Mouse (Mus musculus) lung, embryonic 16.5 days (tissue): ENCODE measurements around the gene Cntn5. TPM values are rescaled to one million over a fixed set of nuclear protein-coding genes. Genes with fewer than 3 reads are reported as not detected.

Experiments
- ATAC-seq: fragments of 200-750 bp; cut with Nextera tagmentation; 2 replicates; pipeline ENCODE4 v1.8.0; 2017; ENCODE audit warnings: low read depth, mild to moderate bottlenecking, moderate library complexity
- H3K27ac ChIP-seq: fragments of 300-500 bp; sonication (generic); 2 replicates; pipeline ENCODE4 v1.5.1; 2014; ENCODE audit warnings: mild to moderate bottlenecking, control low read depth, low read length
- H3K27me3 ChIP-seq: fragments of 300-500 bp; sonication (generic); 2 replicates; pipeline ENCODE4 v1.6.1; 2014; ENCODE audit warnings: low read depth, low read length, mixed read lengths; ENCODE audit not compliant: control insufficient read depth, insufficient read depth
- H3K36me3 ChIP-seq: fragments of 300-500 bp; sonication (generic); 2 replicates; pipeline ENCODE4 v1.6.1; 2014; ENCODE audit warnings: low read length; ENCODE audit not compliant: control insufficient read depth, insufficient read depth
- H3K4me1 ChIP-seq: fragments of 300-500 bp; sonication (generic); replicated peaks from 2 replicates; pipeline ENCODE4 v1.6.1; 2014; ENCODE audit warnings: low read length, mixed read lengths; ENCODE audit not compliant: control insufficient read depth, insufficient read depth
- H3K4me2 ChIP-seq: fragments of 300-500 bp; sonication (generic); 2 replicates; pipeline ENCODE4 v1.6.1; 2014; ENCODE audit warnings: low read depth, low read length, control low read depth
- H3K4me3 ChIP-seq: fragments of 300-500 bp; sonication (generic); 2 replicates; pipeline ENCODE4 v1.5.1; 2014; ENCODE audit warnings: mild to moderate bottlenecking, low read length, control low read depth
- H3K9ac ChIP-seq: fragments of 300-500 bp; sonication (generic); 2 replicates; pipeline ENCODE4 v1.6.1; 2014; ENCODE audit warnings: low read length, control low read depth
- H3K9me3 ChIP-seq: fragments of 300-500 bp; sonication (generic); 2 replicates; pipeline ENCODE4 v1.6.1; 2016; ENCODE audit warnings: low read length; ENCODE audit not compliant: control insufficient read depth
- WGBS: fragments of 180-500 bp; shearing (Covaris S2); extraction: QIAGEN DNeasy Blood & Tissue Kit; methylation state at CpG from one replicate; pipeline ENCODE4 v1.1.7; 2014; 5-methylcytosine and 5-hydroxymethylcytosine counted together
- polyA plus RNA-seq: library from polyadenylated mRNA; unstranded; fragments of >200 nt; fragmentation: Nextera tagmentation; extraction: Ambion mirVana; gene quantifications from 2 replicates; pipeline ENCODE4 v1.2.1, GENCODE M21; 2015

Cntn5 gene
- polyA plus RNA-seq, 1 experiment from 2014 or later = 0.69 TPM

DNA sequence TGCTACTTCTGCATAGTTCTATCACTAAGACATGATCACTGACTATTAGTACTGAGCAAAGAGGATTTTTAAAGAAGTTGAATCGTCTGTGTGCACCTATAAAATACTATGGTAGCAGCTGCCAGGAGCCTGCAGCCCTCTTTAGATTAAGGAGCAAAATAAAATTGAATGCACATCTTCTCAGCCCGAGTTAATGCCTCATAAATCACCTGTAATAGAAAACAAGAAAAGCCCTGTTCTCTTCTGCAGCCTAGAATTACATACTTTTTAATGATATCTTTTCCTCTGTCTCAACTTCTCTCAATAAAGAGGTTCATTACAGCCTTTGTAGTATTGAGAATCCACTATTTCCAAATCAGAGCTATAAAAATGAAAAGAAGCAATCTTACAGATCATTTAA lies 109.5 kb downstream of the Cntn5 start:
- Histone ChIP-seq H3K9ac (no peak overlapping the region), H3K4me3 (no peak overlapping the region), H3K4me1 (no peaks in the 10 kb centered on the region), H3K27ac (no peak overlapping the region), H3K4me2 (no peak overlapping the region), H3K36me3 (no peaks in the 10 kb centered on the region), H3K27me3 (no peaks in the 10 kb centered on the region), H3K9me3 (no peaks in the 10 kb centered on the region; the same call in 1 of the 2 replicates)
- no peak for ATAC-seq
- 45% methylated on average over 2 of the region's 2 CpGs for WGBS

GRCm38 (mm10) chr9:10731878-10732277 lies 172.7 kb downstream of the Cntn5 start:
- Histone ChIP-seq H3K4me1 (no peaks in the 10 kb centered on the region), H3K9me3 (no peaks in the 10 kb centered on the region), H3K4me3 (no peak overlapping the region), H3K4me2 (no peak overlapping the region), H3K9ac (no peak overlapping the region), H3K27me3 (no peaks in the 10 kb centered on the region), H3K27ac (no peak overlapping the region), H3K36me3 (no peaks in the 10 kb centered on the region)
- WGBS = 78% methylated on average over 2 of the region's 2 CpGs
- no peak for ATAC-seq

- 63% methylated on average over 2 of the region's 2 CpGs for WGBS
Measured at GRCm38 (mm10) chr9:10724191-10724590, 180.4 kb downstream of the Cntn5 start.

DNA sequence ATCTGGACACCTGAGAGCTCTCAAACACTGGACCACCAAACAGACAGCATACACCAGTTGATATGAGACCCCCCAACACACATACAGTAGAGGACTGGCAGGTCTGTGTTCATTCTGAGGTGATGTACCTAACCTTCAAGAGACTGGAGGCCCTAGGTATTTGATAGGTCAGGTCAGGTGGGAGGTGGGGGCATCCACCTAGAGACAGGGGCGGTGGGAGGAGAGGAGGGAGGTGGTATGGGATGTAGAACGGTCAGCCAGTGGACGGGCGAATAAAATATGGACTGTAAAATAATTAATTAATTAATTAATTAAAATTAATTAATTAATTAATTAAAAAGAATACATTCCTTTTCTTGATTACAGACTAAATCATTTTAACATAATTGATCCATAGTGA lies 182.5 kb downstream of the Cntn5 start:
- Histone ChIP-seq H3K27me3 (no peaks in the 10 kb centered on the region), H3K9ac (no peak overlapping the region), H3K27ac (no peak overlapping the region), H3K4me3 (no peak overlapping the region), H3K9me3 (no peaks in the 10 kb centered on the region), H3K4me1 (no peaks in the 10 kb centered on the region), H3K36me3 (no peaks in the 10 kb centered on the region), H3K4me2 (no peak overlapping the region)
- 85% methylated on average over 4 of the region's 4 CpGs for WGBS
- no peak for ATAC-seq

More at GRCm38 (mm10) chr9:10724191-10724590, 180.4 kb downstream of the Cntn5 start:
- H3K4me1 ChIP-seq = no peaks in the 10 kb centered on the region
- H3K9ac ChIP-seq = no peak overlapping the region
- H3K36me3 ChIP-seq = no peaks in the 10 kb centered on the region
- no peak overlapping the region for H3K4me2 ChIP-seq
- no peak overlapping the region for H3K27ac ChIP-seq
- no peaks in the 10 kb centered on the region for H3K27me3 ChIP-seq
- H3K4me3 ChIP-seq = no peak overlapping the region
- no peaks in the 10 kb centered on the region for H3K9me3 ChIP-seq
- ATAC-seq = no peak

DNA sequence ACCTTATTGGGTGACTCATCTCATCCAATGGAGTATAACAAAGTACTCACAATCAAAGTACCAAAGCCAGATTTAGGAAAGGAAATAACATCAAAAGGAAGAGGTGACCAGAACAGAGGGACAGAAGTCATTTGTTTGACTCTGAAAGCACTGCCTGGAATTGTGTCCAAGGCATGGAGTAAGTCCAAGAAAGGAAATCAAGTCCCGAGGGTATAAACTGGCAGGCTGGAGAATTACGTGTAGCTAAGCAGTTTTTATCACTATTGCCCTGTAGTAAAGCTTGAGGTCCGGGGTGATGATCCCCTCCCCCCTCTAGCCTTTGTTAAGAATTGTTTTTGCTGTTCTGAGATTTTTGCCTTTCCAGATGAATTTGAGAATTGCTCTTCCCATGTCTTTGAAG lies 185.6 kb downstream of the Cntn5 start:
- no peak overlapping the region for H3K27ac ChIP-seq
- no peaks in the 10 kb centered on the region for H3K4me1 ChIP-seq
- H3K36me3 ChIP-seq = no peaks in the 10 kb centered on the region
- no peak for ATAC-seq
- H3K27me3 ChIP-seq = no peaks in the 10 kb centered on the region
- H3K4me3 ChIP-seq = no peak overlapping the region
- no peaks in the 10 kb centered on the region for H3K9me3 ChIP-seq
- WGBS = 52% methylated on average over 3 of the region's 3 CpGs
- no peak overlapping the region for H3K4me2 ChIP-seq
- no peak overlapping the region for H3K9ac ChIP-seq

GRCm38 (mm10) chr9:10713641-10714040 lies 190.9 kb downstream of the Cntn5 start:
- Histone ChIP-seq H3K36me3 (no peaks in the 10 kb centered on the region), H3K4me2 (no peak overlapping the region), H3K4me3 (no peak overlapping the region), H3K27ac (no peak overlapping the region), H3K9ac (no peak overlapping the region), H3K9me3 (no peaks in the 10 kb centered on the region), H3K4me1 (no peaks in the 10 kb centered on the region), H3K27me3 (no peaks in the 10 kb centered on the region)
- ATAC-seq = no peak
- WGBS = 13% methylated on average over 1 of the region's 1 CpGs

DNA sequence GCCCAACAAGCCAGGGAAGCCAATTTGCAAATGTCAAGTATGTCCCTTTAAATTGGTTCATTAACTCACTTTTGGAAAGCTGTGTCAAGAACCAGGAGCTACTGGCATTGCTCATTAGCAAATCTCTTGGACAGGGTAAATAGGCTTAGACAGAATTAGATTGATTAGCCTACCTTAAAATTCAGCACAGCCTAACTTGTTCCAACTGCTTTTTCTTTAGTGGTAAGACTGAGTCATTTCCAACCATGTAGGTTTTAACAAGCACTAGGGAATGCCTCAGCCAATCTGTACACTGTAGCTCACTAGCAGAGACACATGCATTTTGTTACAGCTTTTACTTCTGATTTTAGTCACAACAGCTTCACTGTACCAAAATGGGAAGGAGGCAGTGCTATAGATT lies 222.9 kb downstream of the Cntn5 start:
- H3K4me3 ChIP-seq = no peak overlapping the region
- no peaks in the 10 kb centered on the region for H3K36me3 ChIP-seq
- no peak for ATAC-seq
- H3K4me2 ChIP-seq = no peak overlapping the region
- no peak overlapping the region for H3K27ac ChIP-seq
- H3K9me3 ChIP-seq = no peaks in the 10 kb centered on the region
- no peak overlapping the region for H3K9ac ChIP-seq
- no peaks in the 10 kb centered on the region for H3K27me3 ChIP-seq
- H3K4me1 ChIP-seq = no peaks in the 10 kb centered on the region

GRCm38 (mm10) chr9:10681181-10681580 lies 223.4 kb downstream of the Cntn5 start:
- WGBS = 83% methylated on average over 3 of the region's 3 CpGs
- Histone ChIP-seq H3K27me3 (no peaks in the 10 kb centered on the region), H3K4me1 (no peaks in the 10 kb centered on the region), H3K4me3 (no peak overlapping the region), H3K4me2 (no peak overlapping the region), H3K9ac (no peak overlapping the region), H3K36me3 (no peaks in the 10 kb centered on the region), H3K9me3 (no peaks in the 10 kb centered on the region), H3K27ac (no peak overlapping the region)
- no peak for ATAC-seq

DNA sequence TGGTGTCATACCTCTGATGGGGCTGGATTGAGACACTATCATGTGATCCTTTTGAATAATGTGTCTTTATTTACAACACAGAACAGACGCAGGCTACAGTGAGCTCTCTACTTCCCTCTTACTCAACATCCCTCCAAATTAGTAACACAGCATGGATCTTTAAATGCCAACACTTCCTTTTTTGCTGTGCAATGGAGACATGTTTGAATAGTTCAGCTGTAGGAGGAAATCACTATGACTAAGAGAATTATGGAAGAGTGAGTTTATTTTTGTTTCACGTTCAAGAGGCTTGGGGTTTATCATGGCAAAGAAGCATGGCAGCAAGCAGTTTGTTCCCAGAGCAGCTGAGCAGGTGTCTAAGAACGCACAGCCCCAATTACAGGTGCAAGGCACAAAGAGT lies 235.9 kb downstream of the Cntn5 start:
- Histone ChIP-seq H3K9me3 (no peaks in the 10 kb centered on the region), H3K4me3 (no peak overlapping the region), H3K4me2 (no peak overlapping the region), H3K36me3 (no peaks in the 10 kb centered on the region), H3K27me3 (no peaks in the 10 kb centered on the region), H3K27ac (no peak overlapping the region), H3K9ac (no peak overlapping the region), H3K4me1 (no peaks in the 10 kb centered on the region)
- ATAC-seq = no peak
- 46% methylated on average over 3 of the region's 3 CpGs for WGBS

DNA sequence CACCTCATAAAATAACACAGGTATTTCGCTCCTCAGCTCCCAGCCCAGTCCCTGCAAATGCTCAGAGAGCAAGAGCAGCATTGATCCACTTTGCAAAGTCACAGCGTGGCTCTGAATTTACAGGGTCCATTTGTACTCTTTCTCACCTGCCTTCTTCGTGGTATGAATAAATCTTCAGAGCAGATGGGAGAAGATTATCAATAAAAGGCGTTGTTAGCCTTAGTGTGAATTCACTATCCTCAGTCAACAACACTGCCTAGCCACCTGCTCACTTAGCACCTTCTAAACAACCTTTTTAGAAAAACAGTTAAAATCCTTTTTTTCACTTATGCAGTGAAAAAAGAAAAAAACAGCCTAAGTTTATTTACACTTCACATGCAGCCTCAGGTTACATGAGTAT lies 237.1 kb downstream of the Cntn5 start:
- H3K36me3 ChIP-seq = no peaks in the 10 kb centered on the region
- 43% methylated on average over 4 of the region's 4 CpGs for WGBS
- no peak for ATAC-seq
- H3K9ac ChIP-seq = no peak overlapping the region
- no peaks in the 10 kb centered on the region for H3K4me1 ChIP-seq
- H3K27me3 ChIP-seq = no peaks in the 10 kb centered on the region
- no peak overlapping the region for H3K4me3 ChIP-seq
- H3K9me3 ChIP-seq = no peaks in the 10 kb centered on the region
- no peak overlapping the region for H3K4me2 ChIP-seq
- H3K27ac ChIP-seq = no peak overlapping the region
